Mouse (Mus musculus): Measurements from ENCODE around the gene Ephb1. TPM values are rescaled to one million over a fixed set of nuclear protein-coding genes. Genes with fewer than 3 reads are reported as not detected.

Gene Ephb1
- polyA plus RNA-seq (2017; shearing (Covaris generic)) = not detected

GRCm38 (mm10) chr9:102354561-102354973 is at the start of gene Ephb1:
TSS of gene Ephb1 (minus strand) at chr9:102354693.

Other genes starting within 250 kb of the Ephb1 start
- 0.43 TPM for gene Ky, start 151.1 kb upstream of the Ephb1 start, polyA plus RNA-seq (2017; shearing (Covaris generic))